ENCODE assay signal across 11 mouse cellular contexts in the genomic region with DNA sequence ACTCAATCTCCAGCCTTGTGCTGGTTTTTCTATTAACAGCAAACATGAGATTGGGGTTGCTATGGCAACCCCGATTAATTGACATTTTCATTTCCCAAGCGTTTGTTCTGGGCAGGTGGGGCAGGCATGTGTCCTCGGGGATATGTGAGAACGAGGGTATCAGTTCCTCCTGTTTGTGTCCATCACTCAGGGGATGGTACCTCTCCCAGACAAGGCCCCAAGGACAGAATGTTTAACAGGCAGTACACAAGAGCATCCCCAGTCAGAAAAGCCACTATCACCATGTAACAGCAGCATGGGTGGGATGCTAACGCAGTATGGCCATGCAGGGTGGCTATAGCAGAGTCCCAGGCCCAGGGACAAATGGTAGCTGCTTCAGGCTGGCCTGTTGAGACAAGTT. TPM values are rescaled to one million over a fixed set of nuclear protein-coding genes. Genes with fewer than 3 reads are reported as not detected.
A peak's percentile ranks its signal among the peaks of the same experiment; 100 is the strongest.
DNase-seq lines count a peak whose midpoint lies in the region; ATAC-seq and TF ChIP-seq lines count a peak whose summit lies in the region.
"Had no signal": no experiment of that assay in that cellular context is flagged by ENCODE, and none has a peak within 500 bp of the region (broad histone marks: within the 10 kb centered on the region; RNA-seq: fewer than 3 reads in every experiment).

No protein-coding gene starts in this region.

- no peak for DNase-seq in limb, embryonic 10.5 days (ENCODE audit: low spot score)
- DNase-seq in spleen, postnatal 36 days (ENCODE audit: low spot score in 2 of 2): no peak
- DNase-seq in lung, adult 2 months: no peak
- DNase-seq: thymus, postnatal 25 days had no signal

- no peak overlapping the region for H3K9ac ChIP-seq in limb, embryonic 13.5 days
- H3K9ac ChIP-seq in hindbrain, embryonic 12.5 days: no peak overlapping the region
- no peak overlapping the region for H3K9ac ChIP-seq in limb, embryonic 15.5 days
- 0 out of 2 replicates have a peak overlapping the region, but pooled peaks have one; percentile 26 for H3K9ac ChIP-seq in neural tube, embryonic 15.5 days (replicated peaks)
- no peak overlapping the region for H3K9ac ChIP-seq in intestine, embryonic 15.5 days
- H3K9ac ChIP-seq: heart, embryonic 12.5 days had no signal

- 0 out of 2 replicates have a peak overlapping the region, but pooled peaks have one; percentile 22 for H3K27ac ChIP-seq in limb, embryonic 13.5 days
- H3K27ac ChIP-seq in limb, embryonic 10.5 days: no peak overlapping the region
- peak overlapping the region; percentile 90 for H3K27ac ChIP-seq in hindbrain, embryonic 12.5 days
- H3K27ac ChIP-seq in limb, embryonic 15.5 days: peak overlapping the region; percentile 67
- peak overlapping the region; percentile 88 for H3K27ac ChIP-seq in neural tube, embryonic 15.5 days (replicated peaks)
- H3K27ac ChIP-seq in intestine, embryonic 15.5 days: no peak overlapping the region

- H3K4me3 ChIP-seq in limb, embryonic 13.5 days: no peak overlapping the region
- H3K4me3 ChIP-seq in limb, embryonic 10.5 days: no peak overlapping the region
- H3K4me3 ChIP-seq in hindbrain, embryonic 12.5 days: no peak overlapping the region
- H3K4me3 ChIP-seq in limb, embryonic 15.5 days: no peak overlapping the region
- no peak overlapping the region for H3K4me3 ChIP-seq in neural tube, embryonic 15.5 days (replicated peaks)
- no peak overlapping the region for H3K4me3 ChIP-seq in intestine, embryonic 15.5 days (replicated peaks)
- no peak overlapping the region for H3K4me3 ChIP-seq in lung, adult 2 months (replicated peaks; ENCODE audit: extremely low read depth, low read depth, low read length)
- H3K4me3 ChIP-seq: heart, embryonic 12.5 days had no signal

- H3K9me3 ChIP-seq in limb, embryonic 13.5 days: no peaks in the 10 kb centered on the region
- no peaks in the 10 kb centered on the region for H3K9me3 ChIP-seq in limb, embryonic 10.5 days (replicated peaks)
- no peaks in the 10 kb centered on the region for H3K9me3 ChIP-seq in hindbrain, embryonic 12.5 days (replicated peaks)
- H3K9me3 ChIP-seq in limb, embryonic 15.5 days: no peaks in the 10 kb centered on the region
- no peaks in the 10 kb centered on the region for H3K9me3 ChIP-seq in neural tube, embryonic 15.5 days (replicated peaks)
- no peaks in the 10 kb centered on the region for H3K9me3 ChIP-seq in intestine, embryonic 15.5 days
- H3K9me3 ChIP-seq: heart, embryonic 12.5 days had no signal

- no peaks in the 10 kb centered on the region for H3K4me1 ChIP-seq in limb, embryonic 13.5 days
- H3K4me1 ChIP-seq in limb, embryonic 10.5 days: no peaks in the 10 kb centered on the region; the same call in 1 of the 2 replicates
- H3K4me1 ChIP-seq in hindbrain, embryonic 12.5 days: peaks cover 12% of the 10 kb centered on the region
- peaks cover 8% of the 10 kb centered on the region for H3K4me1 ChIP-seq in limb, embryonic 15.5 days
- H3K4me1 ChIP-seq in neural tube, embryonic 15.5 days: peaks cover 21% of the 10 kb centered on the region
- H3K4me1 ChIP-seq in intestine, embryonic 15.5 days (replicated peaks): no peaks in the 10 kb centered on the region
- no peaks in the 10 kb centered on the region for H3K4me1 ChIP-seq in lung, adult 2 months (ENCODE audit: control insufficient read depth, insufficient read depth, low read length)
- H3K4me1 ChIP-seq: heart, embryonic 12.5 days had no signal

- H3K4me2 ChIP-seq in limb, embryonic 13.5 days (replicated peaks): no peak overlapping the region
- H3K4me2 ChIP-seq in hindbrain, embryonic 12.5 days (replicated peaks): no peak overlapping the region
- H3K4me2 ChIP-seq in limb, embryonic 15.5 days: no peak overlapping the region
- peak overlapping the region; percentile 31; the same call in 1 of the 2 replicates for H3K4me2 ChIP-seq in neural tube, embryonic 15.5 days
- no peak overlapping the region for H3K4me2 ChIP-seq in intestine, embryonic 15.5 days (replicated peaks)
- H3K4me2 ChIP-seq: heart, embryonic 12.5 days had no signal

- no peaks in the 10 kb centered on the region for H3K36me3 ChIP-seq in limb, embryonic 13.5 days
- no peaks in the 10 kb centered on the region for H3K36me3 ChIP-seq in limb, embryonic 10.5 days
- H3K36me3 ChIP-seq in hindbrain, embryonic 12.5 days: no peaks in the 10 kb centered on the region
- H3K36me3 ChIP-seq in limb, embryonic 15.5 days: no peaks in the 10 kb centered on the region
- no peaks in the 10 kb centered on the region for H3K36me3 ChIP-seq in neural tube, embryonic 15.5 days
- H3K36me3 ChIP-seq in intestine, embryonic 15.5 days: no peaks in the 10 kb centered on the region
- H3K36me3 ChIP-seq: heart, embryonic 12.5 days had no signal

- TF ChIP-seq CTCF in lung, adult 2 months (IDR thresholded peaks at IDR 0.05; ENCODE audit: insufficient read depth, low read length): no peak

- no peak for TF ChIP-seq POLR2A in lung, adult 2 months (IDR thresholded peaks at IDR 0.05; ENCODE audit: borderline replicate concordance, extremely low read depth, low read depth, low read length)

- WGBS in limb, embryonic 13.5 days: 51% methylated on average over 5 of the region's 5 CpGs
- 71% methylated on average over 5 of the region's 5 CpGs for WGBS in limb, embryonic 10.5 days
- 39% methylated on average over 5 of the region's 5 CpGs for WGBS in hindbrain, embryonic 12.5 days
- WGBS in limb, embryonic 15.5 days: 51% methylated on average over 5 of the region's 5 CpGs
- 35% methylated on average over 5 of the region's 5 CpGs for WGBS in neural tube, embryonic 15.5 days
- 52% methylated on average over 5 of the region's 5 CpGs for WGBS in intestine, embryonic 15.5 days
- 69% methylated on average over 5 of the region's 5 CpGs for WGBS in lung, adult 2 months

- H3K27me3 ChIP-seq in limb, embryonic 13.5 days: no peaks in the 10 kb centered on the region
- H3K27me3 ChIP-seq in limb, embryonic 10.5 days (ENCODE audit: low read depth, poor library complexity, severe bottlenecking): no peaks in the 10 kb centered on the region
- no peaks in the 10 kb centered on the region for H3K27me3 ChIP-seq in hindbrain, embryonic 12.5 days
- no peaks in the 10 kb centered on the region for H3K27me3 ChIP-seq in limb, embryonic 15.5 days
- no peaks in the 10 kb centered on the region for H3K27me3 ChIP-seq in neural tube, embryonic 15.5 days (replicated peaks)
- H3K27me3 ChIP-seq in intestine, embryonic 15.5 days (replicated peaks): no peaks in the 10 kb centered on the region
- H3K27me3 ChIP-seq: heart, embryonic 12.5 days had no signal

- no peak for ATAC-seq in limb, embryonic 13.5 days (ENCODE audit: low FRiP score, low read depth)
- ATAC-seq in hindbrain, embryonic 12.5 days (ENCODE audit: low FRiP score): peak; percentile 67
- ATAC-seq in limb, embryonic 15.5 days (ENCODE audit: insufficient number of reproducible peaks, low FRiP score, low TSS enrichment, low read depth): no peak
- peak; percentile 65 for ATAC-seq in neural tube, embryonic 15.5 days (ENCODE audit: low FRiP score)
- ATAC-seq in intestine, embryonic 15.5 days: no peak
- ATAC-seq: intestine, postnatal 0 days had no signal

RNA-seq across cellular contexts. Expression of gene Kifc3, which starts 27.3 kb away (rescaled TPM):
- 15.5 and 16.8 TPM in 2 replicates for polyA plus RNA-seq in limb, embryonic 13.5 days (2015; fragmentation: Nextera tagmentation; extraction: Ambion mirVana)
- polyA plus RNA-seq in limb, embryonic 10.5 days (2016; fragmentation: Nextera tagmentation; extraction: Ambion mirVana): 10.8 and 13.2 TPM in 2 replicates
- polyA plus RNA-seq in hindbrain, embryonic 12.5 days (2016; fragmentation: Nextera tagmentation; extraction: Ambion mirVana): 17.4 and 21.2 TPM in 2 replicates
- 19.1 and 20.7 TPM in 2 replicates for polyA plus RNA-seq in limb, embryonic 15.5 days (2015; fragmentation: Nextera tagmentation; extraction: Ambion mirVana)
- polyA plus RNA-seq in neural tube, embryonic 15.5 days (2015; fragmentation: Nextera tagmentation; extraction: Ambion mirVana): 27.2 and 28.5 TPM in 2 replicates
- polyA plus RNA-seq in intestine, embryonic 15.5 days (2015; fragmentation: Nextera tagmentation; extraction: Ambion mirVana): 28.6 and 31.3 TPM in 2 replicates
- 93.2 and 95.3 TPM in 2 replicates for polyA plus RNA-seq in lung, adult 2 months (2012; rRNA removed)

Comparison
In these comparisons a context has a peak if more than half of its experiments do, and no peak if none do; other contexts are left out.
1. H3K27ac ChIP-seq: peak in limb, embryonic 13.5 days (single experiment), hindbrain, embryonic 12.5 days (single experiment), limb, embryonic 15.5 days (single experiment) and neural tube, embryonic 15.5 days (single experiment); none in limb, embryonic 10.5 days (single experiment) and intestine, embryonic 15.5 days (single experiment).
2. ATAC-seq: peak in hindbrain, embryonic 12.5 days (single experiment) and neural tube, embryonic 15.5 days (single experiment); none in limb, embryonic 13.5 days (single experiment), limb, embryonic 15.5 days (single experiment) and intestine, embryonic 15.5 days (single experiment).